Mouse (Mus musculus) common myeloid progenitor, adult 5-6 weeks (primary cell): ENCODE data around the gene Tradd. TPM values are rescaled to one million over a fixed set of nuclear protein-coding genes. Genes with fewer than 3 reads are reported as not detected.

Experiments
- ATAC-seq: replicated peaks from 2 replicates; pipeline ENCODE4 v1.8.0; 2016; ENCODE audit warnings: low read depth, mild to moderate bottlenecking, moderate TSS enrichment, inconsistent platforms; ENCODE audit not compliant: poor library complexity, severe bottlenecking
- total RNA-seq: library from RNA; stranded (forward); fragments of 200-1000, 187-1606 nt; gene quantifications from 2 replicates; pipeline ENCODE4 v1.2.3, GENCODE M21; 2017

The Tradd gene
- total RNA-seq, 1 experiment from 2014 or later = 19.1 TPM

- ATAC-seq = no peak
Measured at GRCm38 (mm10) chr8:105275387-105275786, 11.0 kb upstream of the Tradd start.

GRCm38 (mm10) chr8:105270916-105271186 is 6.4 kb upstream of the Tradd start:
- no peak for ATAC-seq

GRCm38 (mm10) chr8:105270101-105270915 is 5.9 kb upstream of the Tradd start:
- no peak for ATAC-seq

GRCm38 (mm10) chr8:105269461-105269947 is 5.1 kb upstream of the Tradd start, which contains the start of gene Hsf4:
Hsf4 (plus strand) TSS chr8:105269801.
- ATAC-seq = peak; percentile 9

- ATAC-seq = no peak
Measured at GRCm38 (mm10) chr8:105269075-105269458, 4.7 kb upstream of the Tradd start.

GRCm38 (mm10) chr8:105268342-105269074 is 4.1 kb upstream of the Tradd start:
- no peak for ATAC-seq

GRCm38 (mm10) chr8:105266775-105267174 is 2.4 kb upstream of the Tradd start:
- no peak for ATAC-seq

GRCm38 (mm10) chr8:105265128-105265527 is 719 bp upstream of the Tradd start:
- peak; percentile 55 for ATAC-seq

GRCm38 (mm10) chr8:105263244-105263912 is 1.0 kb downstream of the Tradd start:
- no peak for ATAC-seq

GRCm38 (mm10) chr8:105261326-105261980 is 3.0 kb downstream of the Tradd start:
- no peak for ATAC-seq

- no peak for ATAC-seq
Measured at GRCm38 (mm10) chr8:105260371-105261099, 3.9 kb downstream of the Tradd start.

- ATAC-seq = peak; percentile 57
Measured at GRCm38 (mm10) chr8:105259721-105260320, 4.6 kb downstream of the Tradd start.

- ATAC-seq = no peak
Measured at GRCm38 (mm10) chr8:105258911-105259720, 5.3 kb downstream of the Tradd start.

- no peak for ATAC-seq
Measured at GRCm38 (mm10) chr8:105257318-105258114, 6.9 kb downstream of the Tradd start.

- ATAC-seq = peak; percentile 42
Measured at GRCm38 (mm10) chr8:105254966-105255350, 9.5 kb downstream of the Tradd start, which contains the start of gene B3gnt9. B3gnt9 (minus strand) TSS chr8:105255153.

- peak; percentile 87 for ATAC-seq
Measured at GRCm38 (mm10) chr8:105254152-105254965, 10.1 kb downstream of the Tradd start.

GRCm38 (mm10) chr8:105253766-105254151 is 10.7 kb downstream of the Tradd start:
- ATAC-seq = 0 out of 2 replicates have a peak, but pooled peaks have one; percentile 1
